Mouse (Mus musculus) liver, embryonic 14.5 days (tissue): ENCODE measurements around the gene Plekho2. TPM values are rescaled to one million over a fixed set of nuclear protein-coding genes. Genes with fewer than 3 reads are reported as not detected.
A peak's percentile ranks its signal among the peaks of the same experiment; 100 is the strongest.

Experiments
- ATAC-seq: fragments of 200-750 bp; cut with Nextera tagmentation; 2 replicates; pipeline ENCODE4 v1.8.0; 2017; ENCODE audit warnings: moderate number of reproducible peaks, mild to moderate bottlenecking, moderate library complexity; ENCODE audit not compliant: insufficient read depth
- DNase-seq, 3 experiments: peaks; one replicate each; pipeline ENCODE4 v3.0.0-alpha.2; 2012 to 2013; ENCODE audit warnings: low read depth in 3 of 3, low spot score in 3 of 3
- H3K27ac ChIP-seq: fragments of 300-500 bp; sonication (generic); 2 replicates; pipeline ENCODE4 v1.5.1; 2014; ENCODE audit warnings: moderate library complexity, mild to moderate bottlenecking, control low read depth, inconsistent platforms
- H3K27me3 ChIP-seq: fragments of 300-500 bp; sonication (generic); 2 replicates; pipeline ENCODE4 v1.6.1; 2014; ENCODE audit warnings: mild to moderate bottlenecking, low read length, moderate library complexity; ENCODE audit not compliant: control insufficient read depth, insufficient read depth
- H3K36me3 ChIP-seq: fragments of 300-500 bp; sonication (generic); replicated peaks from 2 replicates; pipeline ENCODE4 v1.6.1; 2014; ENCODE audit warnings: low read depth; ENCODE audit not compliant: control insufficient read depth, insufficient read depth
- H3K4me1 ChIP-seq, 2 experiments: fragments of 200-500 bp in 1 of 2; fragments of 300-500 bp in 1 of 2; sonication (generic) in 1 of 2; replicated peaks; 2 replicates each; pipeline ENCODE4 v1.6.1; 2012 to 2014; ENCODE audit warnings: antibody characterized with exemption in 1 of 2, inconsistent platforms in 1 of 2, low read length in 1 of 2; ENCODE audit not compliant: control insufficient read depth in 2 of 2, insufficient read depth in 2 of 2
- H3K4me2 ChIP-seq: fragments of 300-500 bp; sonication (generic); 2 replicates; pipeline ENCODE4 v1.6.1; 2014; ENCODE audit warnings: low read depth, mild to moderate bottlenecking, control low read depth, moderate library complexity
- H3K4me3 ChIP-seq, 2 experiments: fragments of 200-500 bp in 1 of 2; fragments of 300-500 bp in 1 of 2; sonication (generic) in 1 of 2; 2 replicates each; pipeline ENCODE4 v1.5.1; 2012 to 2014; ENCODE audit warnings: low read depth in 2 of 2, low read length in 2 of 2, mild to moderate bottlenecking in 2 of 2, control low read depth in 1 of 2, inconsistent platforms in 1 of 2, moderate library complexity in 1 of 2; ENCODE audit not compliant: insufficient read depth in 1 of 2
- H3K9ac ChIP-seq: fragments of 300-500 bp; sonication (generic); replicated peaks from 2 replicates; pipeline ENCODE4 v1.6.1; 2014; ENCODE audit warnings: mild to moderate bottlenecking, control low read depth, moderate library complexity
- H3K9me3 ChIP-seq: fragments of 300-500 bp; sonication (generic); 2 replicates; pipeline ENCODE4 v1.6.1; 2016; ENCODE audit warnings: low read length, mixed read lengths; ENCODE audit not compliant: control insufficient read depth
- CTCF ChIP-seq: IDR thresholded peaks from 2 replicates; pipeline ENCODE4 v1.5.1; 2016; ENCODE audit warnings: antibody characterized with exemption, low read depth, control low read depth
- EP300 ChIP-seq: IDR thresholded peaks from 2 replicates; pipeline ENCODE4 v1.6.1; 2016; ENCODE audit warnings: antibody characterized with exemption, low read depth
- WGBS: fragments of 180-500 bp; shearing (Covaris S2); extraction: QIAGEN DNeasy Blood & Tissue Kit; methylation state at CpG from one replicate; pipeline ENCODE4 v1.1.7; 2014; ENCODE audit not compliant: insufficient replicate concordance; 5-methylcytosine and 5-hydroxymethylcytosine counted together
- polyA plus RNA-seq, 2 experiments: library from polyadenylated mRNA; depleted of rRNA in 1 of 2; stranded (reverse) in 1 of 2; unstranded in 1 of 2; fragments of >200 nt; fragmentation: Nextera tagmentation in 1 of 2; extraction: Ambion mirVana in 1 of 2; gene quantifications; 2 replicates each; pipeline versions ENCODE4 v1.2.1 to v1.2.3; 2012 to 2014

Gene Plekho2
- polyA plus RNA-seq, 2 experiments: 15.7 to 21.5 TPM

DNA sequence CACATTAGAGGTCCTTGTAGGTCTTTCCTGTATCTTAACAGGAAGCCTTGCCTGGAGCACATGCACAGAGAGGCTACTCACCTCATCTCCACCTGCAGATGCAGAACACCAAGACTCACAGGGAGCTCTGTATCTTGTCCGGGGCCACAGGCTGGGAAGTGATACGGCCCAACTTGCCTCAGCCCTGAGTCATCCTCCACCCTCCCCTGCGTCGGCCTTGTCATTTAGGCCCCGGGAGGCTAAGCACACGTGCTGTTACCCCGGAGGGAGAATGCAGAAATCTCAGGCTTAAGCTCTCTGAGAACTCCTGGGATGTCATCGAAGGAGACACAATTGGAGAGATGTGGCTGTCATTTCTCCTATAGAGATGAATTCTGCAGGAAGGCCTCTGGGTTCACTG, 50.2 kb downstream of the Plekho2 start:
- Histone ChIP-seq H3K4me3 (no peak overlapping the region), H3K36me3 (no peaks in the 10 kb centered on the region), H3K4me1 (peaks cover 26 to 32% of the 10 kb centered on the region in 2 experiments), H3K9ac (peak overlapping the region; percentile 32; the same call in 1 of the 2 replicates), H3K9me3 (no peaks in the 10 kb centered on the region), H3K27me3 (no peaks in the 10 kb centered on the region), H3K4me2 (peak overlapping the region; percentile 38), H3K27ac (peak overlapping the region; percentile 86)
- TF ChIP-seq EP300: peak; percentile 64
- no peak for TF ChIP-seq CTCF
- ATAC-seq (peak; percentile 83), DNase-seq (peak; percentile 68 to 69 (median 68))
- 18% methylated on average over 8 of the region's 8 CpGs for WGBS

DNA sequence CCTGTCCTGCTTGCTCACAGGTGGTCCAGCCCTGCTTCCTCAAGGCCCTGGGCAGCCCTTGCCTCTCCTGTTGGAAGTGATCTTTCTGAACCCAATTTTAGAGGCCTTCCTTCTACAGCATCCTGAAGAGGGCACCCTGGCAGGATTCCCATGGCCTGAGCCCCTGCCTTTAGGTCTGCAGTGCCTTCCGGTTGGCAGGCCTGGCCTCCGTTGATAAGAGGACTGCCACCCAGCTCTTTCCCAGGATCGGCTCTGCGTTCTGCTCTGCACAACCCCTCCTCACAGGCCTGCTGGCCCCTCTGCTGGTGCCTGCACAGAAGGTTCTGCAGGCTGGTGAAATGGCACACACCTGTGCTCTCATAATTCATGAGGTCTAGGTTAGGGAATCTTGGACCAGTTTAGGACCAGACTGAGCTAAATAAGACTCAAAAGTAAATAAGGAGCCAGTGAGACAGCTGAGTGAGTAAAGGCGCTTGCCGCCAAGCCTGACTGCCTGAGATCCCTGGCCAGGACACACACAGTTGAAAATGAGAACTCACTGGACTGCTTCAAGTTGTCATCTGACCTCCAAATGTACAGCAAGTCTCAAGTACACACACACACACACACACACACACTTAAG, 51.3 kb downstream of the Plekho2 start:
- Histone ChIP-seq H3K27me3 (no peaks in the 10 kb centered on the region), H3K4me2 (peak overlapping the region; percentile 55), H3K9ac (peak overlapping the region; percentile 41), H3K4me1 (peaks cover 28 to 32% of the 10 kb centered on the region in 2 experiments), H3K9me3 (no peaks in the 10 kb centered on the region), H3K4me3 (no peak overlapping the region), H3K36me3 (no peaks in the 10 kb centered on the region), H3K27ac (peak overlapping the region; percentile 86)
- peak; percentile 89 for ATAC-seq
- DNase-seq: peak; percentile 62 to 72 (median 71)
- WGBS: 26% methylated on average over 6 of the region's 6 CpGs
- TF ChIP-seq EP300 (peak; percentile 83), CTCF (peak; percentile 59)

DNA sequence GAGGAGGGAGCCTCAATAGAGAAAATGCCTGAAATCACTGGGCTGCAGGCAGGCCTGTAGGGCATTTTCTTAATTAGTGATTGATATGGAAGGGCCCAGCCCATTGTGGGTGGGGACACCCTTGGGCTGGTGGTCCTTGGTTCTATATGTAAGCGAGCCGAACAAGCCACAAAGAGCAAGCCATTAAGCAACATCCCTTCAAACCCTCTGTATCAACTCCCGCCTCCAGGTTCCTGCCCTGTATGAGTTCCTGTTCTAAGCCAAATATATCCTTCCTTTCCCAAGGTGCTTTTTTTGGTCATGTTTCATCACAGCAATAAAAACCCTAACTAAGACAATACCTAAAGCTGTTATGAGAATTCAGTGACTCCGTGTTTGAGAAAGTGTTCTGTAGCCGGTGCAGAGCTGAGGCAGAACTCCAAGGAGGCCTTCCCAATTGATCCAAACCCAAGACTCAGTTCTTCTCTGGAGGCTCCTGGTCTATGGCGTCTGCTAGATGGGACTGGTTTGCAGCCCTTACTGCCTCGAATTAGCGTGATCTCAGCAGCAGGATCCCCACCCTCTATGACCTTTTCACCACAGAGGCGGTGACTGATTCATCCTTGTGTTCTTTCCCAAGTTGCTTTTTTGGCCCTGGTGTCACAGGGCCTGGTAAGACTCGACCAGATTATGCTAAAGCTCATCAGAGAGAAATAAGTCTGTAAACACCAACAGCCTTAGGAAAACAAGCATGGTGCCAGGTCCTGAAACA, 54.2 kb downstream of the Plekho2 start:
- Histone ChIP-seq H3K9me3 (no peaks in the 10 kb centered on the region), H3K9ac (no peak overlapping the region; the same call in 1 of the 2 replicates), H3K4me2 (no peak overlapping the region), H3K36me3 (no peaks in the 10 kb centered on the region), H3K4me1 (peaks cover 28 to 32% of the 10 kb centered on the region in 2 experiments), H3K4me3 (no peak overlapping the region), H3K27me3 (peaks cover 3% of the 10 kb centered on the region), H3K27ac (no peak overlapping the region)
- 76% methylated on average over 10 of the region's 10 CpGs for WGBS
- ATAC-seq (no peak), DNase-seq (no peak)
- TF ChIP-seq EP300: no peak
- no peak for TF ChIP-seq CTCF

DNA sequence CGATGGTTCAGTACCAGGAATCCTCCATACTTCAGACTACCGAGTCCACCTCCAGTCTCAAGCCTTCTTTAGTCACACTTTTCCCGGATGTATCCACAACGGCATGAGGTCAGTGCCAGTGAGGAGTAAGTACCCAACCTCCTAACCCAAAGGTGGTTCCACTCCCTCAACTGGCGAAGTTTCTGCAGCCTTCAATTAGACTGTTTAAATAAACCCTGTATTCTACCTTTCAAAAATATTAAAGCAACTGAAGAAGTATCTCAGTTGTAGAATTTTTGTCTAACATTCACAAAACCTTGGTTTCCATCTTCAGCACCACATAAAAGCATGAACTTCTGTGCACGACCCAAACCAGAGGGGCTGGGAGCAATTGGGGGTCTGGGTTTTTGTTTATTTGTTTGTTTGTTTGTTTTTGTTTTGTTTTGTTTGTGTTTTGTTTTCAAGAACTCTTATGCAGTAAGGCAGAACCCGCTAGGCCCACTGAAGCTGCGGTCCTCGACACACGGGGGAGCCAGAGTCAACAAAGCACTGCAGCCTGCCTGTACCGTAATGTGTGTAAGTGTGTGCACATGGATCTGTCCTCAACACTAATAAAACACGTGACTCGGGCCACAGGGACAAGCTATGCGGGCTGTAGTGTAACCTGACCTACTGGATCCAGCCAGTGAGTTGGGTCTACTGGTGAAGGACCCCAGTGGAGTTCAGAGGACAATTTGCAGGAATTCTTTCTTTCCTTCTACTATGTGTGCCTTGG, 56.1 kb downstream of the Plekho2 start:
- H3K4me3 ChIP-seq: no peak overlapping the region
- H3K36me3 ChIP-seq: no peaks in the 10 kb centered on the region
- H3K4me1 ChIP-seq: peaks cover 13 to 16% of the 10 kb centered on the region in 2 experiments
- no peak overlapping the region for H3K27ac ChIP-seq
- no peak overlapping the region; the same call in 1 of the 2 replicates for H3K4me2 ChIP-seq
- ATAC-seq (peak; percentile 64), DNase-seq (peak; percentile 64 to 70 (median 66))
- peaks cover 6% of the 10 kb centered on the region for H3K27me3 ChIP-seq
- no peaks in the 10 kb centered on the region for H3K9me3 ChIP-seq
- 21% methylated on average over 14 of the region's 14 CpGs for WGBS
- no peak overlapping the region for H3K9ac ChIP-seq
- TF ChIP-seq EP300 (no peak; the same call in 1 of the 2 replicates), CTCF (peak; percentile 99)

DNA sequence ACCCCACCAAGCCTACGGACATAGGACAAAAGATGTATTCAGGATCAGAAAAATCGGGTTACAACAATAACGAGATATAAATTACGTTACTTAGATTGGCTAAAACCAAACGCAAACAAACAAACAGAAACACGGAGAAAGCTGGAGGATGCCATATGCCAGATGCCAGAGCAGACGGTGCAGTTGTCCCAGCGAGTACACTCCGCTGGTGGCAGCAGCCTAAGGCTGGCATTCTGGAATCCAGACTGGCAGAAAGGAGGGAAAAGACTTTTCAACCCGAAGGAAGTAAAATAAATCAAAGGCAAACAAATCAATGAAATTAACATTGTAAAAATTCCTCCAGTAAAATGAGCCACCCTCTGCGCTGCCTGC, 59.3 kb downstream of the Plekho2 start:
- DNase-seq: no peak
- H3K27ac ChIP-seq: no peak overlapping the region
- no peak overlapping the region for H3K4me3 ChIP-seq
- no peak overlapping the region for H3K4me2 ChIP-seq
- H3K9me3 ChIP-seq: no peaks in the 10 kb centered on the region
- H3K36me3 ChIP-seq: no peaks in the 10 kb centered on the region
- no peak for ATAC-seq
- peaks cover 6% of the 10 kb centered on the region for H3K27me3 ChIP-seq
- TF ChIP-seq EP300 (no peak), CTCF (no peak)
- no peak overlapping the region for H3K9ac ChIP-seq
- H3K4me1 ChIP-seq: peaks cover 2 to 3% of the 10 kb centered on the region in 2 experiments; a peak in 3 of 4 replicates
- WGBS: 41% methylated on average over 11 of the region's 11 CpGs
